Mouse (Mus musculus): ENCODE data around the gene Tmem120b.

GRCm38 (mm10) chr5:123063141-123063540 lies 5.1 kb upstream of the Tmem120b start:
- TF ChIP-seq GATA1 (IDR thresholded peaks at IDR 0.05; ENCODE audit: low read length) (no peak), TAL1 (IDR thresholded peaks at IDR 0.05; ENCODE audit: low read length) (no peak)
